Mouse (Mus musculus): ENCODE results near the gene Naga.

- TF ChIP-seq CTCF (conservative IDR thresholded peaks at IDR 0.05; ENCODE audit: low read length) (no peak), POU5F1 (IDR thresholded peaks at IDR 0.05; ENCODE audit: borderline replicate concordance, low read length) (no peak), NANOG (IDR thresholded peaks at IDR 0.05; ENCODE audit: borderline replicate concordance, low read length) (no peak)
Measured at GRCm38 (mm10) chr15:82319613-82320012, 19.1 kb downstream of the Naga start.
